Mouse (Mus musculus): ENCODE data around the gene T. TPM values are rescaled to one million over a fixed set of nuclear protein-coding genes. Genes with fewer than 3 reads are reported as not detected.

The T gene
- total RNA-seq, 1 experiment from 2014 or later: not detected

DNA sequence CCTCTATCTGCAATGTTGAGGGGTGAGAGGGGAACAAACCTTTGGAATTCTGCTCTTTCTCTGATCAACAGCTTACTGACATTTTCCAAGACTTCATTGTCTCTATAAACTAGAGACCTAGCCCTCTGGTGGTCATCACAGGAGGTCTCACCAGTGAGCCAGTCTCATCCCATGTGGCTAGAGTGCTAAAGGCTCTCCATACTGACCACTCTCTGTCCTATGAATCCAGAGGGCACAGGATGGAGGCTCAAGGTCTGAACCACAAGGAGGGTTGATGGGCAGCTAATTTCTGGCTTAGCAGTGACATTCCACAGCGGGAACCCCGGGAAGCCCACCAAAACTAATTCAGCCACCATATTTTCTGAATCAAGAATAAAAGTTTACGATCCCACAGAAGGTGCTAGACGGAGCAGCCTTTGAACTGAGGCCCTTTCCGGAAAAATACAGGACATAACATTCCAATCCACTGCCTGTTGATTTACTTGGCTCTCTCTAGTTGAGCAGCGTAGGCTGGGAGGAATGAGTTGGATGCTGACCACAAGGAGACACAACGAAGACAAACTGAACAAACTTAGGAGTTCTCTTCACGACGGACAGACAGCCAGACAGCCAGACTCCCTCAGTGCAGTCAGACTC, 45.4 kb downstream of the T start:
- no peak for ATAC-seq (replicated peaks in 1 of 2; ENCODE audit: insufficient read depth in 1 of 2, low FRiP score in 2 of 2, low TSS enrichment in 1 of 2, low read depth in 1 of 2, poor library complexity in 2 of 2, severe bottlenecking in 2 of 2)

DNA sequence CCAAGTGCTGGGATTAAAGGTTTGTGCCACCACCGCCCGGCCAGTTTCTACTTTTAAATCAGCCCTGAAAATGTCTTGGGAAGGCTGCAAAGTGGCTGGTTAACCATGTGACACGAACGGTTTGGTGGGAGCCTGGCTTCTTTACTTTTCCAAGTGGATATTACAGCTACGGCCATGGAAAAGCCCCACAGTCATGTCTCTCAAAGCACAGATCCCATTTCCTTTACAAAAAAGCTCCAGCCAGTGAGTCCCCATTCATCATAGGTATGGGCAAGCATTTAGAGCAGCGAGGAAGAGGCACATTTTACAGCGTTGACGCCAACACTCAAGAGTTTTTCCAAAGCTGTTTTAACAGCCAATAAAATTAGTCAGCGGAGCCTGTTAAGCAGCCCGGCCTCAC, 47.6 kb downstream of the T start:
- no peak for ATAC-seq (replicated peaks in 1 of 2; ENCODE audit: insufficient read depth in 1 of 2, low FRiP score in 2 of 2, low TSS enrichment in 1 of 2, low read depth in 1 of 2, poor library complexity in 2 of 2, severe bottlenecking in 2 of 2)

DNA sequence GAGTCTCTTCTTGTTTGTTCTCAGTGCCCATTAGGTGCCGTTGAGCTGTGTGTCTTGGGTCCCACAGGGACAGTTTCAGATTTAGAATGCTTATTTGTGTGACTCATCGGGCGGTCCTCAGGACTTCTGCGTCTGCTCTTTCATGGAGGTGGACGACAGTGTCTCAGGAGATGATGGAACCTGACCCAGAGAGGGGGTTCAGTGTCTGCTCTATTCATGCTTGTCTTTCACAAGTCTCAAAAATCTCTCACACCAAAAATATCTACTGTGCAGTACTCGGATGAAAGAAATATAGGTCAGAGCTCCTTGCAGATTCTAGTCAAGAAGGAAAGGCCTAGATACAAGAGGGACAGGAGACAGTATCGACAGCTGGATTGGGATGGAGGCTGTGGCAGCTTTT, 48.7 kb downstream of the T start:
- ATAC-seq (replicated peaks in 1 of 2; ENCODE audit: insufficient read depth in 1 of 2, low FRiP score in 2 of 2, low TSS enrichment in 1 of 2, low read depth in 1 of 2, poor library complexity in 2 of 2, severe bottlenecking in 2 of 2): no peak

DNA sequence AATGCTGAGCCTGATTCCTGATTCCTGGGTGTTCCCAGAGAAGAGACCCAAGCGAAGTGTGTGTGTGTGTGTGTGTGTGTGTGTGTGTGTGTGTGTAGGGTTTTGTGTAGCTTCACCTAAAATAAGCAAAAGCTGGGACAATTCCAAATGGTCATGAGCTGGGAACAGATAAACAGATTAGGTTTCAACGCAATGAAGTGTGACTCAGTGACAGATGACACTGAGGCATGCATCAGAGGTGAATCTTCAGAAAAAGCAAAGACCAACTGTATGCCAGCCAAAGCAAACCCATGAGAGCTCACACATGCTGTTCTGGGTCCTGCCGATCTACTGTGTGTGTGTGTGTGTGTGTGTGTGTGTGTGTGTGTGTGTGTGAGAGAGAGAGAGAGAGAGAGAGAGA, 50.0 kb downstream of the T start:
- ATAC-seq (replicated peaks in 1 of 2; ENCODE audit: insufficient read depth in 1 of 2, low FRiP score in 2 of 2, low TSS enrichment in 1 of 2, low read depth in 1 of 2, poor library complexity in 2 of 2, severe bottlenecking in 2 of 2): no peak

DNA sequence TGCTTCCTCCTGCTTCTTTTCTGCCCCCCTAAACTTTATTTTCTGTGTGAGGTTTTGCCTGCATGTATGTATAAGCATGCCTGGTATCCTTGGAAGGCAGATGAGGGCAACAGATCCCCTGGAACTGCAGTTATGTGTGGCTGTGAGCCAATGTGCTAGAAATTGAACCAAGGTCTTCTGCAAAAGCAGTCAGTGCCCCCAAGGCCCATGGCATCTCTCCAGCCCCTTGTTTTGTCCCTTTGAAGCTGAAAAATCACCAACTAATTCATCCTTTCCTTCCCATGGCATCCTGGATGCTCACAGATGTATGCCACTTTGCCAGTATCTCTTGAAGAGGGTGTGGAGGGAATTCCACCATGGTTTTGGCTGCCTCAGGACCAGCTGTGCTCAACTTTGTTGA, 50.9 kb downstream of the T start:
- no peak for ATAC-seq (replicated peaks in 1 of 2; ENCODE audit: insufficient read depth in 1 of 2, low FRiP score in 2 of 2, low TSS enrichment in 1 of 2, low read depth in 1 of 2, poor library complexity in 2 of 2, severe bottlenecking in 2 of 2)

DNA sequence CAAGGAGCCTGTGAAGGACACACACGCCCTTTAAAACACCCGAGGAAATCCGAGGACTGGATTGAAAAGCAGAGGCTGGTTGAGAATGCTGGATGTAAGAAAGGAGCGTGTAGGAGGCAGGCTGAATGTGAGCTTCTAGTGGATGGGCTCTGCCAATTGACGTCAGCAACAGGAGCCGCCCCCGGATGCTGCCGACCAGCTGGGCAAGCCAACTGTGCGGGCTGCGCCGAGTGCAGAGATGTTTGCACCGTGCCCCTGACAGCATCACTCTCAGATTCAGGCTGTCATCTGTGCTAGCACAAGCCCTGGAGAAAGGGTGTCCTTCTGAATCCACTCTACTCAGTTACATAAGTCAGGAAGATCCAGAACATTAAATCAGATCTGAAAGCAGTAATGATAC, 53.6 kb downstream of the T start:
- no peak for ATAC-seq (replicated peaks in 1 of 2; ENCODE audit: insufficient read depth in 1 of 2, low FRiP score in 2 of 2, low TSS enrichment in 1 of 2, low read depth in 1 of 2, poor library complexity in 2 of 2, severe bottlenecking in 2 of 2)

DNA sequence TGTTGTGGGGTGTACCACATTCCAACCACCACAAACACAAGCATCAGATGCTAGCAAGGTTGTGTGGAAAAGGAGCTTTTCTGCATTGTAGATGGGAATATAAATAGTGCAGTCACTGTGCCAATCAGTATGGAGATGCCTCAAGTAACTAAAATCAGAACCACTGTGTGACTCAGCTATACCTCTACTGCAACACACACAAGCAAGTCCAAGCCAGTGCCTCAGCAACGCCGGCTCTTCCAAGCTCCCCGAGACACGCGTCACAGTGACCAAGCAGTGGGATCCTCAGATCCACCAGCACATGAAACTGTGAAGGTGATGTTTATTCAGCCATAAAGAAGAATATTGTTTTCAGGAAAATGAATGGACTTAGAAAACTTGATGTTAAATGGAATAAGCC, 56.7 kb downstream of the T start:
- ATAC-seq (replicated peaks in 1 of 2; ENCODE audit: insufficient read depth in 1 of 2, low FRiP score in 2 of 2, low TSS enrichment in 1 of 2, low read depth in 1 of 2, poor library complexity in 2 of 2, severe bottlenecking in 2 of 2): no peak

Other genes with a start within 250 kb of the T start
- gene Ccr6, start 198.4 kb upstream of the T start, total RNA-seq (2017): not detected in 2 replicates
- gene Mpc1, start 151.5 kb upstream of the T start, total RNA-seq (2017): 72.7 and 73.1 TPM in 2 replicates
- gene Sft2d1, start 123.3 kb upstream of the T start, total RNA-seq (2017): 33.1 and 56.3 TPM in 2 replicates
- gene Prr18, start 97.0 kb upstream of the T start, total RNA-seq (2017): not detected in 2 replicates
- gene T2, start 78.4 kb upstream of the T start, total RNA-seq (2017): not detected in 2 replicates
- gene Pde10a, start 90.9 kb downstream of the T start, total RNA-seq (2017): 0.84 and 0.94 TPM in 2 replicates
- gene Gm17087, start 132.5 kb downstream of the T start, total RNA-seq (2017): not detected in 2 replicates

All from hematopoietic stem cell, adult 5-6 weeks (primary cell).